Mouse (Mus musculus) frontal cortex, postnatal 36 days (tissue): ENCODE data around the gene Nat8.
"Not testable (repeated sequence)": the region's sequence is repeated elsewhere in the genome, so short reads cannot be mapped to it uniquely, and the experiment has no call there.

Source experiments
- DNase-seq, 2 experiments: peaks; one replicate each; pipeline ENCODE4 v3.0.0; 2022; ENCODE audit warnings: low spot score in 2 of 2

The Nat8 gene

DNA sequence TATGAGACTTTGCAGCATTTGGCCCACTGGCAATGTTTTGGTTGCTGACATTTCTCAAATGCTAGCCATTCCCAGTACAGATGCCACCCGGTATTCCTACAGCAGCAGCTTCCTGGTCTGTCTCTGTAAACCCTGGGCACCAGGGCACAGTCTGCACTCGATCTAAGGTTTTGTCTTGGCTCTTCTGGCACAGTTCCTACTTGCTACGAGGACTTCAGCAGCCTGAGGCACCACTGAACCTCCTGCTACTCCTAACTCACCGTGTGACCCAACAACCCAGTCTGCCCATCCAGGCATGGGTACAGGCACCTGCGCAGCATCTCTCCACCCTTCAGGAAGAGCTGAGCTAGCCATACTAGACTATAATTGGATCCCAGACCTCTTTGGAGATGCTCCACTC is 4.2 kb upstream of the Nat8 start:
- not testable (repeated sequence) for DNase-seq

DNA sequence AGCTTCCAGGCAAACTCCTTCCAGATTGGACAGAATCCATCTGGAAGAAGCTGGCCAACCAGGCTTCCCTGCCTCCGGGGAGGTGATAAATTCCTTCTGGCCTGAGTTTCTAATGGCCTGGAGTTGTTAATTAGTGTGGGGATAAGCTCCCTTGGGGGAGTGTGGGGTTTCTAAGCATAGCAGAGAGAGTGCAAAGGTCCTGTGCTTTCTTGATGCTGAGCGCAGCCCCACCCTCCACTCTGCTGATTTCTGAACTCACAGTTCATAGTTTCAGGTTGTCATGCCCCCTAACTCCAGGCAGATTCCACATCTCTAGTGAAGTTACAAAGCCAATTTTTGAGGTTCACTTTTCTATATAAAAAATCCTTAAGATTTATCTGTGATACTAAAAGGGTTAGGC is 3.2 kb upstream of the Nat8 start:
- not testable (repeated sequence) for DNase-seq

DNA sequence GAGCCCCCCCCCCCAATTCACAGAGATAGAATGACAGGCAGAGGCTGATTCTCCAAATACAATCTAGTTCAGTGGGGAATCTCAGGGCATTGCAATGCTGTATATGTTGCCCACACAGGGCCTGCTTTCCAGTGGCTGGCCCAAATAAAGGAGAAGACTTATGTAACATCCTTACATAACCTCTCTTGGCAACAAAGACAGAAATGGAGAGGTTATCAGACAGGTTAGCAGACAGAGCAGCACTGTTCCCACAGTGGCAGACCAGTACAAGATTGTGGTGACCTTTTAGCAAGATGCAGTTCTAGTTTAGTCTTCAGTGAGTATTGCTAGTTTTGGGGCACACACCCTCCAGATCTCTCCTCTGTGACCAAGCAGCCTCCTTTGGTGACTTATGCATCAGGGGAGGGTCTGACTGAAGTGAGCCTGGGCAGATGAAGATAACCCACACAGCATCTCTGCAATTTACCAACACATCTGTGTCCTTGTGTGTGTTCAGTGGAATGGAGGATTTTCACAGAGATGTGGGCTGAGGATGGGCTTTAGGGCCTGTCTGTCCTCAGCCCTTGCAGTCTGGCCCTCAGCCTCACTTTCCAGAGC is 2.7 kb upstream of the Nat8 start:
- peak in 1 of 2 experiments; percentile 27 for DNase-seq

DNA sequence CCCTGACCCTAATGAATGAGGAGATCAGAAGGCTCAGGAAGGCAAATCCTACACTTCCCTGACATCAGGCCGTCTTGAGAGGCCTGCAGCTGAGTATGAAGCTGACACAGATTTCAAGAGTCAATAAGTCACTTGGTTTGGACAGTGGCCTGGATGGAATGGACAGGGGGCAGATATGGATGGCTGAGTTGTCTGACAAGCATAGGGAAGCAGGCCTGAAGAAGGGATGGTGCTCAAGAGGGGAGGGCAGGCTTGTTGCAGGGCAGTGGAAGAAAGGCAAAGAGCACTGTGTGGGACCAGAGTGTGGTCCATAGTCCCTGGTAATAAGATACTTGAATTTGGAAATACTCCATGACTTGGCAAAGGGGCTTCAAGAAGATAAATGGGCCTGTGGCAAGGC is 2.4 kb downstream of the Nat8 start:
- no peak for DNase-seq

DNA sequence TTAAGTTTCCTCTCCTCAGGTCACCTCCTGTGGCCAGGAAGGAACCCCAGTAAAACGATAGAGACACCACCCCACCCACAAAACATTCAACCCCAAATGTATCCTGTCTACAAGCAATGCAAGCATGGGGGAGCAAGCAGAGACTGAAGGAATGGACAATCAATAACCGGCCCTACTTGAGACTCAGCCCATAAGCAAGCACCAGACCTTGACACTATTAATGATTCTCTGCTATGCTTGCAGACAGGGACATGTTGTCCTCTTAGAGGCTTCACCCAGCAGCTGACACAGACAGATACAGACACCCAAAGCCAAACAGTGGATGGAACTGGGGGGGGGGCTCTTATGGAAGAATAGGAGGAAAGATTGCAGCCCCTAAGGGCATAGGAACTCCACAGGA is 6.0 kb downstream of the Nat8 start:
- no peak for DNase-seq

DNA sequence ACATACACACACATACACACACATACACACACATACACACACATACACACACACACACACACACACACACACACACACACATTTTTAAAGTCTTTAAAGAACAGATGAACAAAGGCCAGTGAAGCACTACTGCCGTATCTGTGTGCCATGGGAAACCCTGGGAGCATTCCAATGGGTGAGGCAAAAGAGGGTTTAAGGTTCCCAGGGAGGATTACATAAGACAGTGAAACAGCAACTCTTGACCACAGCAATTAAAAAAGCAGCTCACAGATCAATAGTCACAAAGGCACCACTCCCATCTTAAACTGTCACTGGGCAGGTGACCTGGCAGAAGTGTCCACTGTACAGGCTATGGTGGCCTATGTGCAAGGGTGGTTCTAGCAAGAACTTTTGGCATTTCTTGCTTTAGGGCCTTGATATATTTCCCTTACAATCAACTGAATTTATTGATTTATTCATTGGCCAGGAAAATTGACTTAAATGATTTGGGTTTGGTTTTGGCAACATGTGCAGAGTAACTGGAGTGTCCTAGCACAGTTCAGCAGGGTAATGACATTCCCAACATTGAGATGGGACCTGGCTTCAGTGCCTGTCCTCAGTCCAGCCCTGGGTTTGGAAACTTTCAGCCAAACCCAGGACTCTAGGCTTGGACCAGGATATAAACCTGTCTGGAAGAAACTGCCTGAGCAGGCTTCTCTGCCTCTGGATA is 8.3 kb downstream of the Nat8 start:
- DNase-seq, result no peak

DNA sequence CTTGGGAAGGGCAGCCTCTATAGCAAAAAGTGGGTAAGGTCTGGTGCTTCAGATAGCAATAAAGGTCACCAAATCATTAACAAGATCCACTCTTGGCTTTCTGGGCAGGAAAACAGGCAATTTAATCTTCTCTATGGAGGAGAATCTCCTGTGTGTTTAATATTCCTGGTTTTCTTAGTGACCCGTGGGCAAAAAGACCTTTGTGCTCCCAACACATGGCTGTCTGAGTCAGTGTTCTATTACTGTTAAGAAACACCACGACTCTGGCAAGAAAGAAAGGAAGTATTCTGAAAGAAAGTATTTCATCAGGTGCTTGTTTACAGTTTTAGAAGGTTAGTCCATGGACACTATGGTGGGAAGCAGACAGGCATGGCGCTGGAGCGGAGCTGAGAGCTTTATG is 9.6 kb downstream of the Nat8 start:
- no peak for DNase-seq

DNA sequence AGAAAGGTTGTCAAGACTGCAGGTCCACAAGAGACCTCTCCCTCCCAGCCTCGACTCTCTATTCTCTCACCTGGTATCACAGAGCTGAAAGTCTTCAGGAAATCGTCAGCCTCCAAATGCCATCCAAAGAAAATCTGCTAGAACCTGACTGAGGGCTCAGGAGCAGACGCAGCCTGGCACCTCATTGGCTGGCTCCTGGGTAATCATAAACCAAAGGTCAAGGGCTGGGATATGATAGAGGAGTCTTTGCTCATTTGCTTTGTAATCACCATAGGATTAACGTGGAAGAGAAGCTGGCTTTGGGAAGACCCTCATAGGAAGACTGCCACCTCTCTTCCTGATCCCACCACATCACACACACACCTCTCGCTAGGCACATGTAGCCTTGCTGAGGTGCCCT is 11.0 kb downstream of the Nat8 start, which contains the start of the genes Nat8f6 and Nat8f5:
TSS of gene Nat8f6 (minus strand) at position 118 of the 400 bp plus-strand sequence.
TSS of gene Nat8f5 (minus strand) at position 136 of the 400 bp plus-strand sequence.
- no peak for DNase-seq

DNA sequence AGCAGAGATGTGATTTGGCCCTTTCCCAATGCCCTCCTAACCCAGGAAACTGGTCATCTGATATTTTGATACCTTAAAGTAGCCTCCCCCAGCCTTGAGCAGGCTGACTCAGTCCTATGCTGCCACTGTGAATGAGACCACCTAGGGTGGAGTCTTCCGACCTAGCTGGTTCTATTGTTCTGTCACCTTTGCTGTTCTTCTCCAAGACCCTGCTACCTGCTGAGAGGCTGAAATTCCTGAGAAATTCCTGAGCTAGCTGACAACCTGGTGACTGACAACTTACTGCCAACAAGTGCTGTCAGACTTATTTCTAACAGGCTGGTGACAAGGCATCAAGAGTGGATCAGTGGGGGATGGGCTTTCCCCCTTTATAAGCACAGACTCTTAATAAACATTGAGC is 13.5 kb downstream of the Nat8 start:
- DNase-seq, result no peak

DNA sequence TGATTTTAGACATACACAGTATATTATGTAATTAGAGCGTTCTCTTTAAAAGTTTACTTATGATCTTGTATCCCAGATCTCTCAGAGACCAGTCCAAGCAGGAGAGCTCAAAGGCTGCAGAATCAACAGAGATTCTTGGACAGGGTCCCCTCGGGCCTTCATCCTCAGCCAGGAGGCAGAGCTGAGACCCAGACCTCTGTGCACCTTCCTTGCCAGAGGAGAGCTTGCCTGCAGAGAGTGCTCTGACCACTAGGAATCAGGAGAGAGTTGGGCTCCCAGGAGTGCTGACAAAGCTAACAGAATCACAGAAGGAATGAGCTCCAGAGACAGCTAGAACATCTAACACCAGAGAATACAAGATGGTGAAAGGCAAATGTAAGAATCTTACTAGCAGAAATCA is 18.5 kb downstream of the Nat8 start:
- no peak for DNase-seq

DNA sequence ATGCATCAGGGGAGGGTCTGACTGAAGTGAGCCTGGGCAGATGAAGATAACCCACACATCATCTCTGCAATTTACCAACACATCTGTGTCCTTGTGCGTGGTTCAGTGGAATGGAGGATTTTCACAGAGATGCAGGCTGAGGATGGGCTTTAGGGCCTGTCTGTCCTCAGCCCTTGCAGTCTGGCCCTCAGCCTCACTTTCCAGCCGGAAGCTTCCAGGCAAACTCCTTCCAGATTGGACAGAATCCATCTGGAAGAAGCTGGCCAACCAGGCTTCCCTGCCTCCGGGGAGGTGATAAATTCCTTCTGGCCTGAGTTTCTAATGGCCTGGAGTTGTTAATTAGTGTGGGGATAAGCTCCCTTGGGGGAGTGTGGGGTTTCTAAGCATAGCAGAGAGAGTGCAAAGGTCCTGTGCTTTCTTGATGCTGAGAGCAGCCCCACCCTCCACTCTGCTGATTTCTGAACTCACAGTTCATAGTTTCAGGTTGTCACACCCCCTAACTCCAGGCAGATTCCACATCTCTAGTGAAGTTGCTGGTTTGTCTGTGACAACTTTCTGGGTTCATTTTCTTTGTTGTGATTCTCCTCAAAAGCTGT is 20.8 kb downstream of the Nat8 start:
- DNase-seq, result not testable (repeated sequence)

DNA sequence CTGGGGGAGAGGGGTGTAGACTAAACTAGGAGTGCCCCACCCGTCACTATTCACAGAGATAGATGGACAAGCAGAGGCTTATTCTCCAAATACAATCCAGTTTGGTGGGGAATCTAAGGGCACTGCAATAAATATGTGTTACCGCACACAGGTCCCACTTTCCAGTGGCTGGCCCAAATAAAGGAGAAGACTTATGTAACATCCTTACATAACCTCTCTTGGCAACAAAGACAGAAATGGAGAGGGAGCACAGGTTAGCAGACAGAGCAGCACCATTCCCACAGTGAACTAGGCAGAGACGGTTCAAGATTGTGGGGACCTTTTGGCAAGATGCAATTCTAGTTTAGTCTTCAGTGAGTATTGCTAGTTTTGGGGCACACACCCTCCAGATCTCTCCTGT is 21.4 kb downstream of the Nat8 start:
- not testable (repeated sequence) for DNase-seq

DNA sequence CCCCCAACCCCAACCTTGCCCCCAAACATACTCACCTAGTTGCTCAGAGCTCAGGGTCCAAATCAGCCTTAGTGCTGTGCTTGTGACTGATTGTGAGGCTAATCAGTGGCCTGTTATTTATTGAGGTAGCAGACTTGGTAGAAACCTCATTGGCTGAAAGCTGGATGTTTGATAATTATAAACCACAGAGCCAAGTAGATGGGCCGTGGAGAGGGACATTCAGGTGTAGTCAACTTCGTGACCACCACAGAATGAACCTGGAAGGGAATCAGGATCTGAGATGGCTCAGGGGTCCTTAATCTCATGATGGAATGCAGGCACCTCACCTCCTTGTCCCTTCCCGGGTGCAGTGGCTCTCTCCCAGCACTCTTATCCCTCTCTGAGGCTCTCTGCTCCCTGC is 22.1 kb downstream of the Nat8 start:
- not testable (repeated sequence) for DNase-seq

DNA sequence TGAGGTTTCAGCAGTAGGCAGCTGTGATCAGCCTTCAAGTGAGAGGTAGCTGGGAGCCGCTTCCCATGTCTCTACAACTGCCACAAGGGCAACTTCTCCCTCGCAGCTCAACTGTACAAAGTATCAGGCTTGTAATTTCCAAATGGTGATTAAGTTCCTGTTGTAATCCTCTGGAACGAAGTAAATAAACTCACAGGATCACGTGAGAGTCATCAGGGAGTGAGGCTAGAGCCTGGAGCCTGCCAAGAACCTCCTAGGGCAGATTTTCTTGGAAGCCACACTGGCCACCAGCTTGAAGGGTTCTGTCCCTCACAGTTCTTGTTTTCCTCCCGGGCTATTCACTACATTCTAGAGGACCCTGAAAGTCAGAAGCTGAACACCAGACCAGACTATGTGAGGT is 28.7 kb downstream of the Nat8 start:
- peak in 1 of 2 experiments; percentile 3 for DNase-seq
